Mouse (Mus musculus): ENCODE measurements around the gene Vpreb2. TPM values are rescaled to one million over a fixed set of nuclear protein-coding genes. Genes with fewer than 3 reads are reported as not detected.
"Not testable (repeated sequence)": the region's sequence is repeated elsewhere in the genome, so short reads cannot be mapped to it uniquely, and the experiment has no call there.

The Vpreb2 gene
- polyA plus RNA-seq, 2 experiments from 2014 or later: not detected

GRCm38 (mm10) chr16:17992321-17992720 lies 12.1 kb downstream of the Vpreb2 start:
- not testable (repeated sequence) for ATAC-seq

DNA sequence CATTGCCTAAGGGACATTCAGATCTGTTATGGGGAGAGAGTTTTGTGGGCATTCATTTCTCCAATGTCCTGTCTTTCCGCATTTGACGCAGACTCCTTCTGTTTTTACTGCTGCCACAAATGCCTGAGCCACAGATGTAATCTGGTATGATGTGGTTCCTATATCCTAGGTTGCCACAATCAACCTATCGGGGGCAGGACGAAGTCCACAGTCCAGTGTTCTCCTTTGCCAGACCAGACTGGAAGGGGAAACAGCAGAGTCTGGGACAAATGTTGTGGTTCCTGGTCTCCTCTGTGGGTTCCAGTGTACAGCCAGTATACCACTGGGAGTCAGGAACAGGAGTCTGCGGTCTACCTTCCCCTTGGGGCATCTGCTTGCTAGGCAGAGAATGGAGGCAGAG lies 19.4 kb downstream of the Vpreb2 start:
- ATAC-seq: no peak

DNA sequence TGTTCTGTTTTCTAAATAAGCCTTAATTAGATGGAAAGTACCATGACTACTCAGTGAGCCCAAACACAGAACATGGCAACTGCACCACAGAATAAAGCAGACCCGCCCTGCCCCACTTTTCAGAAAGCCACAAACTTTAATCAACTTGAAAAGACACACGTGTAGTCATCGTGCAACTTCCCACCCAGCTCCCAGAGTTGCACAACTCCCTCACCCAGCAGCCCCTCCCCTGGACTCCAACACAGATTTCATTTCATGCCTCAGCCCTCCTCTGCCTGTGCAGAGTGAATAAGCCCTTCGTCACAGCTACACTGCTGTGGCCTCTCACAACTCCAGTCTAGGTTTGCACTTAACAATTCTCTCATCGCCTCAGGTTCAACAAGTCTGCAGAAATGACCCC lies 24.4 kb downstream of the Vpreb2 start:
- ATAC-seq: no peak

- no peak for ATAC-seq
Measured at GRCm38 (mm10) chr16:18007083-18007482, 26.9 kb downstream of the Vpreb2 start.

- no peak for ATAC-seq
Measured at GRCm38 (mm10) chr16:18011101-18011500, 30.9 kb downstream of the Vpreb2 start.

DNA sequence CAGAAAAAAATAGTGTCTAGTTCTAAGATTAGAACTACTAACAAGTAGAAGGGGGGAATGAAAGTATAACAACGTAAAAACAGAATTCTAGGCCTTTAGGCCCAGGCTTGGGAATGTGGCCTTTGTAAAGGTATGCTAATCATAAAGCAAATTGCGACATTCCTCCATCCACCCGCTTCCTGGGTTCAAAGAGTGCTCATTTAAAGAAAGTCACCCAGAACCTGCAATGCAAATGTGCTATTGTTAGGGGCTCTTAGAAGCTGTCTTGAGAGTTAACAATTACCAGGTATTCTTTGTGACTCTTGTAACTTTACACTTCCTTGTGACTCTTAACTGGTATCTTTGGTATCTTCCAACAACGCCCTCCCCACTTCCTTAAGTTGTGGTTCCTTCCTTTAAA lies 36.3 kb downstream of the Vpreb2 start:
- not testable (repeated sequence) for ATAC-seq

DNA sequence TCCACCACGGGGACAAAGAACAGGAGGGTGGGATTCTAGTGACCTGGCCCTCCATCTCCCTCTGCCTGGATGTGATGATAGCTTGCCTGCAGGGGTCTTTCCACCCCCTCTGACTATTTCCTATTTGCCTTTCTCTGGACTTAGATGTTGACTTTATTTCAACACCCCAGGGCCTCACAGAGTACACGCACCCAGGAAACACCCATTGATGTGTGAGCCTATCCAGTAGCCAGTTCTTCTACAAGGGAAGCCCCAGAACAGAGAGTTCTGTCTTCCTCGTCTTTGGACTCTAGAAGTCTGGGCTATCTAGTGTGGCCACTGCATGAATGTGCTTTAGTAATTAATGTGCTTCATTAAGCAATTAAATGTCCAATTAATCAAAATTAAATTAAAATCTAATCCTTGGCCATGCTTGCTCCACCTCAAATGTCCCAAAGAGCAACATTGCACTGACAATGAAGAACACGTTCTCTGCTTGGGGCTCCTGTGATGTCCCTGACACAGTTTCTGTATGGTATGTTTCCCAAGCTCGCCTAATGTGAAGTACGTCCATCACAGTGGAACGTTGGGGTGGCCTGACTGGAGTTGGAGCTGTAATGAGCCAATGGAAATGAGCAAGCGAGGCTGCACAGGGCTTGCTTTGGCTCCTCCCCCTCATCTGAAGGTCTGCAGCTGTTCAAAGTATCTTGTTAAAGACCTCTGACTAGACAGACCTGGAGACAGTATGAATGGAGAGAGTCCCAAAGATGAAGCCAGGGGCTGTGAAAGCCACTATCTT lies 42.7 kb downstream of the Vpreb2 start:
- no peak for ATAC-seq

DNA sequence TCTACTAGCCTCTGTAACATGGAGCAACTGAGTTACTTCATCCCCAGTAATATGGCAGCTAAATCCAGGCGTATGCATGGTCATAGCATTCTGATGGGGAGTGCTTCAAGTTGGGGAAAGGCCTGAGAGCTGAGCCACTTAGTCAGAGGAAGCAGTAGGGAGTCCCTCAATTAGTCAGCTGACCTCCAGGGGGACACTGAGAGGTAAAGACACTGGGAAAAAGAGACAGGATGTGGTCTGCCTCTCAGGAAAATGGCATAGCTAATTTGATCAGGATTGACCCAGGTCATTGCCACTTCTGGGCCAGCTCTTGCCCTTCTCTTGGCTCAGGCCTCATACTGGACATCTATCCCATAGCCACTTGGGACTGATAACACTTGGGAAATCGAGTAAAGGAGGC lies 47.1 kb downstream of the Vpreb2 start:
- no peak for ATAC-seq

Other genes starting within 250 kb of the Vpreb2 start
- 10 to 100 TPM; 66.5 to 89.2 TPM for gene Med15, start 247.5 kb upstream of the Vpreb2 start, polyA plus RNA-seq (2017; shearing (Covaris generic))
- 10 to 100 TPM; 11.8 to 16.3 TPM for gene Klhl22, start 220.8 kb upstream of the Vpreb2 start, polyA plus RNA-seq (2017; shearing (Covaris generic))
- not detected for gene Scarf2, start 183.1 kb upstream of the Vpreb2 start, polyA plus RNA-seq (2017; shearing (Covaris generic))
- gene B830017H08Rik, start 147.3 kb upstream of the Vpreb2 start, polyA plus RNA-seq (2017; shearing (Covaris generic)): not detected
- gene Car15, start 142.1 kb upstream of the Vpreb2 start, polyA plus RNA-seq (2017; shearing (Covaris generic)): 1 to 10 TPM; 2.7 to 3.3 TPM
- under 1 TPM in 1 of 2 experiments, not detected in 1; 0.15 TPM for gene Gm20518, start 88.8 kb upstream of the Vpreb2 start, polyA plus RNA-seq (2017; shearing (Covaris generic))
- gene Tssk1, start 86.2 kb upstream of the Vpreb2 start, polyA plus RNA-seq (2017; shearing (Covaris generic)): not detected
- 10 to 100 TPM; 17.6 to 20.8 TPM for gene Dgcr2, start 81.9 kb upstream of the Vpreb2 start, polyA plus RNA-seq (2017; shearing (Covaris generic))
- gene Tssk2, start 81.8 kb upstream of the Vpreb2 start, polyA plus RNA-seq (2017; shearing (Covaris generic)): not detected
- 10 to 100 TPM; 24.1 to 40.2 TPM for gene Ess2, start 69.1 kb upstream of the Vpreb2 start, polyA plus RNA-seq (2017; shearing (Covaris generic))
- not detected for gene Gsc2, start 65.4 kb upstream of the Vpreb2 start, polyA plus RNA-seq (2017; shearing (Covaris generic))
- 10 to 100 TPM in 1 of 2 experiments, 1 to 10 TPM in 1; 6.3 to 13.1 TPM for gene Slc25a1, start 52.2 kb upstream of the Vpreb2 start, polyA plus RNA-seq (2017; shearing (Covaris generic))
- 10 to 100 TPM; 15.6 to 19.7 TPM for gene Dgcr6, start 72.4 kb downstream of the Vpreb2 start, polyA plus RNA-seq (2017; shearing (Covaris generic))
- gene Prodh, start 109.8 kb downstream of the Vpreb2 start, polyA plus RNA-seq (2017; shearing (Covaris generic)): 1 to 10 TPM; 2.9 to 4.2 TPM
- gene Rtn4r, start 147.2 kb downstream of the Vpreb2 start, polyA plus RNA-seq (2017; shearing (Covaris generic)): not detected
- gene Ccdc188, start 237.5 kb downstream of the Vpreb2 start, polyA plus RNA-seq (2017; shearing (Covaris generic)): not detected

All from activated CD4-positive, CD25-positive, alpha-beta regulatory T cell, adult 4 months (primary cell).